8 mouse cellular contexts compared by ENCODE assay signal in the genomic region with DNA sequence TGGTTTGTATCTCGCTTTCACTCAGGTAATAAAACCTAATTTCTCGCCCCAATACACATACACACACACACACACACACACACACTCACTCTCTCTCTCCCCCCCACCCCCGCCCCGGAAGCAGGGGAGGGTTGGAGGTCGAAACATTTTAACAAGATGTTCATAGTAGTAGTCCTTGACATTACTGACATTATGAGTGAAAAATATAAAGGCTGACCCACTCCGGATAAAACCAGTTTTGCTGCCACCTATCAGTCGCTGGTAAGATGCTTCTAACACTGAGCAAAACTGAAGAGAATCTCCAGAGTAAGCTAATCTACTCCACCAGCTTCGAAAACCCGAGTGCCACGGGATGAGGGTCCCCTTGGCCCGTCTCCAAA. TPM values are rescaled to one million over a fixed set of nuclear protein-coding genes. Genes with fewer than 3 reads are reported as not detected.
A peak's percentile ranks its signal among the peaks of the same experiment; 100 is the strongest.
DNase-seq lines count a peak whose midpoint lies in the region; ATAC-seq and TF ChIP-seq lines count a peak whose summit lies in the region.

No protein-coding gene starts in this region.

- peak overlapping the region; percentile 70 for H3K9ac ChIP-seq in hindbrain, postnatal 0 days (replicated peaks; ENCODE audit: low read length)
- peak overlapping the region; percentile 79 for H3K9ac ChIP-seq in midbrain, postnatal 0 days (replicated peaks; ENCODE audit: low read length, poor library complexity, severe bottlenecking)

- TF ChIP-seq CTCF in left cerebral cortex, adult 2 months (IDR thresholded peaks at IDR 0.05): no peak; the same call in none of the 2 replicates
- TF ChIP-seq CTCF in cortical plate, adult 2 months (IDR thresholded peaks at IDR 0.05; ENCODE audit: extremely low read depth, insufficient read depth, low read length): no peak
- TF ChIP-seq CTCF in hindbrain, postnatal 0 days (IDR thresholded peaks at IDR 0.05; ENCODE audit: low read depth): no peak
- peak; percentile 21 for TF ChIP-seq CTCF in midbrain, postnatal 0 days (IDR thresholded peaks at IDR 0.05)

- no peak for ATAC-seq in hindbrain, postnatal 0 days
- 0 out of 2 replicates have a peak, but pooled peaks have one; percentile 0 for ATAC-seq in midbrain, postnatal 0 days (ENCODE audit: low FRiP score)

- peak overlapping the region; percentile 71 for H3K4me2 ChIP-seq in hindbrain, postnatal 0 days (ENCODE audit: low read depth, low read length)
- peak overlapping the region; percentile 68 for H3K4me2 ChIP-seq in midbrain, postnatal 0 days (ENCODE audit: low read depth, low read length, poor library complexity, severe bottlenecking)

- intact Hi-C loops in left cerebral cortex, adult 2 months (cut with DNase I): loop anchor here (10.0 kb wide), 1 partner anchor 377 kb away; the partner anchor contains the start of gene Ctbp1
- intact Hi-C loops in left cerebral cortex, postnatal 36 days (cut with DNase I): loop anchor here (10.0 kb wide), 1 partner anchor 283 kb away; the partner anchor contains the start of gene Nelfa

- H3K36me3 ChIP-seq in hindbrain, postnatal 0 days (ENCODE audit: insufficient read depth, low read length): peaks cover 25% of the 10 kb centered on the region
- peaks cover 7% of the 10 kb centered on the region for H3K36me3 ChIP-seq in midbrain, postnatal 0 days (ENCODE audit: insufficient read depth, low read length)

- DNase-seq in left cerebral cortex, adult 2 months (ENCODE audit: extremely low spot score in 1 of 2, low spot score in 2 of 2): no peak
- DNase-seq in left cerebral cortex, adult 8-10 months (ENCODE audit: low spot score in 2 of 2): no peak
- no peak for DNase-seq in hindbrain, postnatal 0 days (ENCODE audit: low spot score)
- no peak for DNase-seq in midbrain, postnatal 0 days (ENCODE audit: low spot score)
- no peak for DNase-seq in layer of hippocampus, adult 18-20 months (ENCODE audit: low spot score in 2 of 2)
- no peak for DNase-seq in cerebellum, postnatal 4 days (ENCODE audit: low spot score in 2 of 2)
- DNase-seq in left cerebral cortex, postnatal 36 days (ENCODE audit: low spot score in 2 of 2): no peak

- no peaks in the 10 kb centered on the region for H3K27me3 ChIP-seq in hindbrain, postnatal 0 days (ENCODE audit: insufficient read depth, low read length)
- H3K27me3 ChIP-seq in midbrain, postnatal 0 days (ENCODE audit: insufficient read depth, low read length): no peaks in the 10 kb centered on the region

- no peak for TF ChIP-seq POLR2A in cortical plate, adult 2 months (IDR thresholded peaks at IDR 0.05; ENCODE audit: extremely low read depth, insufficient read depth, low read length)

- H3K27ac ChIP-seq in left cerebral cortex, adult 2 months: peak overlapping the region; percentile 99
- H3K27ac ChIP-seq in cortical plate, adult 2 months (ENCODE audit: insufficient read depth, low read length): peak overlapping the region; percentile 32; the same call in 1 of the 2 replicates
- peak overlapping the region; percentile 99 for H3K27ac ChIP-seq in hindbrain, postnatal 0 days
- peak overlapping the region; percentile 98 for H3K27ac ChIP-seq in midbrain, postnatal 0 days (ENCODE audit: low read depth, low read length)

- 1% methylated on average over 11 of the region's 11 CpGs for WGBS in hindbrain, postnatal 0 days
- under 1% methylated on average over 11 of the region's 11 CpGs for WGBS in midbrain, postnatal 0 days

- no peaks in the 10 kb centered on the region for H3K9me3 ChIP-seq in hindbrain, postnatal 0 days (ENCODE audit: low read length)
- H3K9me3 ChIP-seq in midbrain, postnatal 0 days (ENCODE audit: low read length): no peaks in the 10 kb centered on the region

- H3K4me3 ChIP-seq in left cerebral cortex, adult 2 months: peak overlapping the region; percentile 64
- peak overlapping the region; percentile 64 for H3K4me3 ChIP-seq in cortical plate, adult 2 months (ENCODE audit: insufficient read depth, low read length)
- peak overlapping the region; percentile 67 for H3K4me3 ChIP-seq in hindbrain, postnatal 0 days (ENCODE audit: low read length)
- H3K4me3 ChIP-seq in midbrain, postnatal 0 days (ENCODE audit: low read depth, low read length): peak overlapping the region; percentile 75

- peaks cover 2% of the 10 kb centered on the region; the same call in 1 of the 2 replicates for H3K4me1 ChIP-seq in cortical plate, adult 2 months (ENCODE audit: control insufficient read depth, insufficient read depth, low read length)
- H3K4me1 ChIP-seq in hindbrain, postnatal 0 days (ENCODE audit: insufficient read depth, low read length): peaks cover 11% of the 10 kb centered on the region
- H3K4me1 ChIP-seq in midbrain, postnatal 0 days (ENCODE audit: insufficient read depth, low read length): peaks cover 13% of the 10 kb centered on the region

RNA-seq across cellular contexts. Expression of gene Slbp, which starts 0.8 kb away (rescaled TPM):
- 10 to 100 TPM; 24.4 to 25.7 TPM for total RNA-seq in left cerebral cortex, adult 2 months (2021)
- total RNA-seq in left cerebral cortex, adult 8-10 months (2022): 10 to 100 TPM; 25.0 to 28.6 (median 26.4) TPM
- polyA plus RNA-seq in cortical plate, adult 2 months (2012; rRNA removed): 27.6 and 28.4 TPM in 2 replicates
- total RNA-seq in hindbrain, postnatal 0 days (2014; rRNA removed): 66.0 and 67.4 TPM in 2 replicates
- 128 and 132 TPM in 2 replicates for polyA plus RNA-seq in hindbrain, postnatal 0 days (2015; fragmentation: Nextera tagmentation; extraction: Ambion mirVana)
- 91.2 and 99.5 TPM in 2 replicates for total RNA-seq in midbrain, postnatal 0 days (2014; rRNA removed)
- polyA plus RNA-seq in midbrain, postnatal 0 days (2015; fragmentation: Nextera tagmentation; extraction: Ambion mirVana): 119 and 126 TPM in 2 replicates
- total RNA-seq in layer of hippocampus, adult 18-20 months (2021): 10 to 100 TPM; 19.5 to 21.0 TPM
- total RNA-seq in left cerebral cortex, postnatal 36 days (2021): 10 to 100 TPM; 22.5 to 26.4 TPM

RNA-seq across cellular contexts. Expression of gene Tacc3, which starts 6.4 kb away (rescaled TPM):
- total RNA-seq in left cerebral cortex, adult 2 months (2021): 1 to 10 TPM; 5.3 to 7.2 TPM
- 1 to 10 TPM; 5.3 to 7.5 (median 6.9) TPM for total RNA-seq in left cerebral cortex, adult 8-10 months (2022)
- 9.3 and 11.4 TPM in 2 replicates for polyA plus RNA-seq in cortical plate, adult 2 months (2012; rRNA removed)
- total RNA-seq in hindbrain, postnatal 0 days (2014; rRNA removed): 19.2 and 30.0 TPM in 2 replicates
- 39.0 and 49.1 TPM in 2 replicates for polyA plus RNA-seq in hindbrain, postnatal 0 days (2015; fragmentation: Nextera tagmentation; extraction: Ambion mirVana)
- total RNA-seq in midbrain, postnatal 0 days (2014; rRNA removed): 9.9 and 17.4 TPM in 2 replicates
- polyA plus RNA-seq in midbrain, postnatal 0 days (2015; fragmentation: Nextera tagmentation; extraction: Ambion mirVana): 18.7 and 21.3 TPM in 2 replicates
- total RNA-seq in layer of hippocampus, adult 18-20 months (2021): 1 to 10 TPM; 3.2 to 3.3 TPM
- 1 to 10 TPM; 6.0 to 6.1 TPM for total RNA-seq in left cerebral cortex, postnatal 36 days (2021)

RNA-seq across cellular contexts. Expression of gene Tmem129, which starts 6.7 kb away (rescaled TPM):
- total RNA-seq in left cerebral cortex, adult 2 months (2021): 10 to 100 TPM; 24.8 to 26.7 TPM
- 10 to 100 TPM; 23.1 to 26.2 (median 24.0) TPM for total RNA-seq in left cerebral cortex, adult 8-10 months (2022)
- polyA plus RNA-seq in cortical plate, adult 2 months (2012; rRNA removed): 37.1 and 37.7 TPM in 2 replicates
- 36.9 and 39.3 TPM in 2 replicates for total RNA-seq in hindbrain, postnatal 0 days (2014; rRNA removed)
- 22.0 and 23.6 TPM in 2 replicates for polyA plus RNA-seq in hindbrain, postnatal 0 days (2015; fragmentation: Nextera tagmentation; extraction: Ambion mirVana)
- total RNA-seq in midbrain, postnatal 0 days (2014; rRNA removed): 26.0 and 29.5 TPM in 2 replicates
- 17.3 and 21.4 TPM in 2 replicates for polyA plus RNA-seq in midbrain, postnatal 0 days (2015; fragmentation: Nextera tagmentation; extraction: Ambion mirVana)
- total RNA-seq in layer of hippocampus, adult 18-20 months (2021): 10 to 100 TPM; 22.6 to 23.4 TPM
- 10 to 100 TPM; 24.4 to 27.5 TPM for total RNA-seq in left cerebral cortex, postnatal 36 days (2021)

RNA-seq across cellular contexts. Expression of gene Gm9903, which starts 21.8 kb away (rescaled TPM):
- under 1 TPM; 0.70 to 0.77 TPM for total RNA-seq in left cerebral cortex, adult 2 months (2021)
- total RNA-seq in left cerebral cortex, adult 8-10 months (2022): under 1 TPM; 0.55 to 0.89 (median 0.76) TPM
- 0.73 and 1.0 TPM in 2 replicates for polyA plus RNA-seq in cortical plate, adult 2 months (2012; rRNA removed)
- 0.89 and 2.1 TPM in 2 replicates for total RNA-seq in hindbrain, postnatal 0 days (2014; rRNA removed)
- polyA plus RNA-seq in hindbrain, postnatal 0 days (2015; fragmentation: Nextera tagmentation; extraction: Ambion mirVana): 0.21 and 0.66 TPM in 2 replicates
- 1.2 TPM in 1 of 2 replicates, not detected in the other for total RNA-seq in midbrain, postnatal 0 days (2014; rRNA removed)
- polyA plus RNA-seq in midbrain, postnatal 0 days (2015; fragmentation: Nextera tagmentation; extraction: Ambion mirVana): 0.31 and 0.53 TPM in 2 replicates
- total RNA-seq in layer of hippocampus, adult 18-20 months (2021): under 1 TPM; 0.56 to 0.77 TPM
- 1 to 10 TPM in 1 of 2 experiments, under 1 TPM in 1; 0.64 to 1.7 TPM for total RNA-seq in left cerebral cortex, postnatal 36 days (2021)

RNA-seq across cellular contexts. Expression of gene Fam53a, which starts 22.1 kb away (rescaled TPM):
- 10 to 100 TPM; 25.2 to 26.1 TPM for total RNA-seq in left cerebral cortex, adult 2 months (2021)
- total RNA-seq in left cerebral cortex, adult 8-10 months (2022): 10 to 100 TPM; 22.4 to 28.3 (median 26.2) TPM
- 17.2 and 19.1 TPM in 2 replicates for polyA plus RNA-seq in cortical plate, adult 2 months (2012; rRNA removed)
- total RNA-seq in hindbrain, postnatal 0 days (2014; rRNA removed): 22.9 and 48.1 TPM in 2 replicates
- polyA plus RNA-seq in hindbrain, postnatal 0 days (2015; fragmentation: Nextera tagmentation; extraction: Ambion mirVana): 26.4 and 27.6 TPM in 2 replicates
- 29.1 and 41.2 TPM in 2 replicates for total RNA-seq in midbrain, postnatal 0 days (2014; rRNA removed)
- 27.3 and 28.0 TPM in 2 replicates for polyA plus RNA-seq in midbrain, postnatal 0 days (2015; fragmentation: Nextera tagmentation; extraction: Ambion mirVana)
- total RNA-seq in layer of hippocampus, adult 18-20 months (2021): 10 to 100 TPM; 24.7 to 27.3 TPM
- total RNA-seq in left cerebral cortex, postnatal 36 days (2021): 10 to 100 TPM; 24.6 to 28.6 TPM

Comparison
In these comparisons a context has a peak if more than half of its experiments do, and no peak if none do; other contexts are left out.
1. H3K27ac ChIP-seq: peak in every context shown above with its lines; median percentile 99 in left cerebral cortex, adult 2 months; 99 in hindbrain, postnatal 0 days; 98 in midbrain, postnatal 0 days; 32 in cortical plate, adult 2 months.